Mouse (Mus musculus) cerebellum, adult 11-12 months (tissue): ENCODE data around the gene Atp2a3.

Source experiments
- DNase-seq: peaks from one replicate; pipeline ENCODE4 v3.0.0; 2022

Atp2a3 gene

DNA sequence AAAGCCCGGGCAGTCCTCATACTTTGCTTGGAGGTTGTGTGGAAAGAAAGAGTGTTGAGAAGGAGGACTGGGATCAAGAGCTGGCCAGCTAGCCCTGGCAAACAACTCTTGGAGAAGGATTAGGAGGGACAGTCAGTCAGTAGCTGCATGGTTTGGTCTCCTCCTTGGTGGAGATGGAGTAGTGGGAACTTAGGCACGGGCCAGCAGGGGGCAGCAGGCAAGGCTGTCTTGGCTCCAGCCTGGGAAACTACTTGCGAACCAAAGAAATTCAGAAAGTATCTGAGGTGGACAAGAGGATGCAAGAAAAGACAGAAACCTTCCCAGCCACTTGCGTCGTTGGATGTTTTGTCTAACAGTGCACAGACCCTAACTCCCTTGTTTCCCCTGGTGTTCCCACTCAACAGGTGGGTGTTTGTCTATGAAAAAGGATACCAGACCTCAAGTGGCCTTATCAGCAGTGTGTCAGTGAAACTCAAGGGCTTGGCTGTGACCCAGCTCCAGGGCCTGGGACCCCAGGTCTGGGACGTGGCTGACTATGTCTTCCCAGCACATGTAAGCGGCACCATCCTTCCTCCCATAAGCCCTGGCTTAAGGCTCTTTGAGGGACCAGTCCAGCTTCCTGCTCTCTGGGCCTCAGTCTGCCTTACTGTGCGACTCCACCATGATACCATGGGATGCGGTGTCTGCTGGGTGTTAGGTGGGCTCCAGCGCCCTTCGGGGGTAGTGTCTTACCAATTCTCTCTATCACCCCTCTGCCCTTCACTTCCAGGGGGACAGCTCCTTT is 46.9 kb downstream of the Atp2a3 start:
- DNase-seq = peak; percentile 51

- peak; percentile 43 for DNase-seq
These were observed 47.9 kb downstream of the Atp2a3 start for GRCm38 (mm10) chr11:73008826-73009225.

DNA sequence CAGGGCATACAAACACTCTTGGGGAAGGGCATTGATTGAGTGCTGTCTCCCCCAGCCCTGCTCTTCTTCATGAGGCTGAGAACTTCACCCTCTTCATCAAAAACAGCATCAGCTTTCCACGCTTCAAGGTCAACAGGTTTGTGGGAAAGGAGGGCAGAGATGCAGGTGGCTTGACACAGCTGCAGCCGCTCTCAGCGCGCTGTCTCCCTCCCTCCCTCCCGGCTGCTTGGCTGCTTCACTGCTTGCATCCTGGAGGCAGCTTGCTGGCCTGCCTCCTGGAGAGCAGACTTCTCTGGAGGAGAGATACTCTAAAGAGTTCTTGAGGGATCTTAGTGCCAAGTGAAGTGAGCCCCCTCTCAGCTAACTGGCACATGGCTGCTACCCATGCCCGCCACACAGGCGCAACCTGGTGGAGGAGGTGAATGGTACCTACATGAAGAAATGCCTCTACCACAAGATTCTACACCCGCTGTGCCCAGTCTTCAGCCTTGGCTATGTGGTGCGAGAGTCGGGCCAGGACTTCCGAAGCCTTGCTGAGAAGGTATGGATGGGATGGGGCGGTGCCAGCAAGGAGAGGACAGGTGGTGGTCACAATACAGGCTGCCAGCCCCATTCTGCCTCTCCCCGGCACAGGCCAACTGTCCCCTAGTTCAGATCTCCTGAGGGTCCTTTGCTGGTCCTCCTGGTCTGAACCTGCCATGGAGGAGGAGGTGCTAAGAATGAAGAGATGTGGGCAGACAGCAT is 48.7 kb downstream of the Atp2a3 start:
- DNase-seq = peak; percentile 90

DNA sequence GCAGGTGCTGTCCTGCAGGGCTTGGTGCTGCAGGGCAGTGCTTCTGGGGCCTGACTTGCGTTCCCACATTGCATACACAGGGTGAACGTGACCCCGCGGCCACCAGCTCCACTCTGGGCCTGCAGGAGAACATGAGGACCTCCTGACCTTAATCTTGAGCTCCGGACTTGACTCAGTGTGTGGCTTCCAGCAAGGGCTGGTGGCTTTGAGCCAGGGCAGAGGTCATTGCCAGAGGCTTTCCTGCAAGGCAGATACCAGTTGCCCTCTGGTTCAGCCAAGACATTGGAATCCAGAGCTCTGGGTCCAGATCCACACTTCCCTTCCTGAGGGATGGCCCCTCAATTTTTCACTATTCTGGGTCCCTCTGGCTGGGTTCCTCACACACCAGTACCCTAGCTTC is 53.0 kb downstream of the Atp2a3 start:
- DNase-seq = peak; percentile 63

DNA sequence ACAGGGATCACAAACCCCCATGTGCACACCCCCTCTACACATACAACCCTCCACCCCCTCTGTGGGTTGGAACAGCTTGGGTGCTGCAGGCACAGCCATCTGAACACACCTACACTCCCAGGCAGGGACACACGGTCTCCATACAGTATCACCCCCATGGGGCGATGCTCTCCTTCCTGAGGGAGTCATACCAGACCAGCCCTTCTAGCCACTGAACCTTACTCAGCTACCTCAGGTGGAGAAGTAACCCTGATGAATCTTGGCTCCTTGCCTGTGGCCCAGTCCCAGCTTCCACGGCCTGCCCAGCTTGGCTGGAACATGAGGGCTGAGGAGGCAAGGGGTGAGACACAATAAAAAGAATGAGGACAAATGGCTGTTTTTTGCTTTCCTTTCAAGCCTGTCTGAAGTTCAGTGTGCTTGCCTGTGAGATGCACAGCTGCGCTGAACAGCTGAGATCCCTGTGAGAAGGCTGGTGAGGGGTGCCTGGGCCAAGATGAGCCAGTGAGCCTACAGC is 53.9 kb downstream of the Atp2a3 start:
- peak; percentile 87 for DNase-seq

- DNase-seq = peak; percentile 85
These were observed 54.6 kb downstream of the Atp2a3 start for GRCm38 (mm10) chr11:73015391-73016102.

GRCm38 (mm10) chr11:73016103-73016420 is 55.1 kb downstream of the Atp2a3 start:
- no peak for DNase-seq

GRCm38 (mm10) chr11:73018471-73019146 is 57.6 kb downstream of the Atp2a3 start, which contains the start of gene Camkk1:
Camkk1 (plus strand) TSS chr11:73019008.
- peak; percentile 98 for DNase-seq

- peak; percentile 81 for DNase-seq
These were observed 58.3 kb downstream of the Atp2a3 start for GRCm38 (mm10) chr11:73019147-73019795.

- DNase-seq = peak; percentile 64
These were observed 60.2 kb downstream of the Atp2a3 start for GRCm38 (mm10) chr11:73020953-73021800.

DNA sequence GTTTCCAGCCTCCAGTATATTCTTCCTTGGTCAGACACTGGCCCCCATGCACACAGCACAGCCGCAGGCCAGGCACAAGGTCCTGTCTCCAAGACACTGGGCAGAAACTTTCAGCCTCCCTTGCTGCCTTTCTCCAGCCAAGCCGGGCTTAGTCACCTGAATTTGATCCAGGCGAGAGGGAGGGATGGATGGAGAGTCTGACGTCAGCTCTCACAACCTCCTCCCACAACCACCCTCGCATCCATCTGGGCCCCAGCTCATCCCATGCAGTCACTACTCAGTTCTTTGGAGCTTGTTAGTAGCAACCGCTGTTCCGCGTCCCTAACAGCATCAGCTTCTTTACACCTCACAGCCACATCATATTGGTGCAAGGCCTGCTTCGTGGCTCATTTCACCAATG is 62.1 kb downstream of the Atp2a3 start:
- peak; percentile 82 for DNase-seq

DNA sequence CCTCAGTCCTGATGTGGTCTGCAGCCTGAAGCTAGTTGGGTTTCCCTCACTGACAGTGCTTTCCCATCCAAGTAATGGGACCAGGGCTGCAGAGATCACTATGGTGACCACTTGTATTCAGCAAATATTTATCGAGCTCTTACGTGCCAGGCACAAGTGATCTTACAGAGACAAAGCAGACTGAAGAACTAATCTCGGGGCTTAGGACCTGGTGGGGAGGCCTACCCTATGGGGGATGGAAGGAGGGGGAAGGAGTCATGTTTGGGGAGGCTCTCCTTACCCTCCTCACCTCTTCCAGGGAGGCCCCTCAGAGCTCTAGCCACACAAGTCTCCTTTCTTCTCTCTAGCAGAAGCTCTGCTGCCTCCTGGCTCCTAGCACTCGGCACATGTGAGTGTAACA is 62.9 kb downstream of the Atp2a3 start:
- peak; percentile 15 for DNase-seq

GRCm38 (mm10) chr11:73024236-73024904 is 63.4 kb downstream of the Atp2a3 start:
- DNase-seq = peak; percentile 36

- DNase-seq = no peak
These were observed 66.0 kb downstream of the Atp2a3 start for GRCm38 (mm10) chr11:73026961-73027360.

GRCm38 (mm10) chr11:73030821-73031498 is 70.0 kb downstream of the Atp2a3 start:
- peak; percentile 91 for DNase-seq

- DNase-seq = peak; percentile 21
These were observed 70.6 kb downstream of the Atp2a3 start for GRCm38 (mm10) chr11:73031536-73031935.

DNA sequence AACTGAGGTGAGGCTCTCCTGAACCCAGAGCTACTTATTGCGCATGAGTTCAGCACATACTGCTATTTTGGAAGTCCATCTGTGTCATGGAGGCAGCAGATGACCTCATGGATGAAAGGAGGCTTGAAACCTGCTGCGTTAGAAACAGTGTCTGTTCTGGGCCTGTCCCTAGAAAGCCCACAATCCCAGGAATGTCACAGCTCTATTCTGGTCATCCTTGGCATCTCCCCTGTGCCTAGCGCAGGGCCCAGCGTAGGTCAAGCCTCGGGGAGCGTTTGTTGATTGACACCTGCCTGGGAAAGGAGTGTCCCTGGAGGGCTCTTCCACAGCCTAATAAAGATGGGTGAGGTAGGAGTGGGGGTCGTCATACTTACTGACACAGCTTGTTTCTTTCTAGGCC is 75.1 kb downstream of the Atp2a3 start:
- peak; percentile 7 for DNase-seq

DNA sequence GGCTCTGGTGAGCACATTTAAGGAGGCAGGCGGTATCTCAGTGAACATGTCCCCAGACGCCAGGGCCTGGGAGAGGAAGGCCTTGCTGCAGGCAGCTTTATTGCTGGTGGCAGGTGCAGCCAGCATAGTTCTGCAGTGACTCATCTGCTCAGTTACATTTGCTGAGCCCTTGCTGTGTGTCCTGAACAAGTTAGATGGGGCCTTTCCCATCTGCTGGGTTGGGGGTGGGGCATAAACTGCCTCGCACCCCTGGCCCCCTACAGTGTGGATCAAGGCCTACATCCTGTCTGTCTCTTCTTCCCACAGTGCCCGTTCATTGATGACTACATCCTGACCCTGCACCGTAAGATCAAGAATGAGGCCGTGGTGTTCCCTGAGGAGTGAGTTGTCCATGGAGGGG is 75.9 kb downstream of the Atp2a3 start:
- DNase-seq = peak; percentile 16

DNA sequence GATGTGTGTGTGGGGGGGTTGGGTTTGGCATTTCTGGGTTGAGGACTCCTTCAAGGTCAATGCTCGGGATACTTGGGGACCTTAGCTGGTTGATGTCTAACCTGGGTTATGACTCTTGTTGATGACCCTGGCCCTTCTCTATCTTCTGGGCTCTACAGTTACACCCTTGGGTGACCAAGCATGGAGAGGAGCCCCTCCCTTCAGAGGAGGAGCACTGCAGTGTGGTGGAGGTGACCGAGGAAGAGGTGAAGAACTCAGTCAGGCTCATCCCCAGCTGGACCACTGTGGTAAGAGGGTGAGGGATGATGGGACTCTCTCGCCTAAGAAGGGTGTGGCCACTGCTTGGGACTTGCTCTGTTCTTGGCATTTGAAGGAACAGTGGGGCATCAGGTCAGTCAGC is 76.7 kb downstream of the Atp2a3 start:
- DNase-seq = peak; percentile 12
